Mouse (Mus musculus) lung, adult 2 months (tissue): ENCODE measurements around the gene Prkce.

Experiments
- CTCF ChIP-seq: fragments of 200-500 bp; IDR thresholded peaks from 2 replicates; pipeline ENCODE4 v1.5.1; 2011; ENCODE audit warnings: mild to moderate bottlenecking, low read length, control low read depth; ENCODE audit not compliant: insufficient read depth
- POLR2A ChIP-seq: fragments of 200-500 bp; IDR thresholded peaks from 2 replicates; pipeline ENCODE4 v1.6.1; 2011; ENCODE audit warnings: low read depth, mild to moderate bottlenecking, control low read depth, low read length, borderline replicate concordance; ENCODE audit errors: extremely low read depth

DNA sequence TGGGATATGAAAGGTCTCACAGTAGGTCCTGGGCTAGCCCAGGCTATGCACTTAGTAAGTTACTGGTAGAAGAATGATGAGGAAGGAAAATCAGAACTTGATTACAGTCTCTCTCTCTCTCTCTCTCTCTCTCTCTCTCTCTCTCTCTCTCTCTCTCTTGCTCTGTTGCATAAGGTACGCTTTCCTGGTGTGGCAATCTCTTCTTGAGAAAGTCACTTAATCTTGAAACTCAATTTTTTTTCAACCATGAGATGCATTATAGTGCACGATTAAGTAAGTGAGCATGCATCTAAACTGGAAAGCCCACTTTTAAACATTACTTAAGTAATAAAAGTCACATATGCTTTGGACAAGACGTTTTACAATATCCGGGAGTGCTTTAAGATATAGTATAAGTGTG, 285.3 kb downstream of the Prkce start:
- no peak for TF ChIP-seq CTCF
- no peak for TF ChIP-seq POLR2A
